Mouse (Mus musculus): ENCODE measurements around the gene Hdac2. TPM values are rescaled to one million over a fixed set of nuclear protein-coding genes. Genes with fewer than 3 reads are reported as not detected.

Hdac2 gene
- polyA plus RNA-seq, 1 experiment from 2014 or later = 91.2 TPM

DNA sequence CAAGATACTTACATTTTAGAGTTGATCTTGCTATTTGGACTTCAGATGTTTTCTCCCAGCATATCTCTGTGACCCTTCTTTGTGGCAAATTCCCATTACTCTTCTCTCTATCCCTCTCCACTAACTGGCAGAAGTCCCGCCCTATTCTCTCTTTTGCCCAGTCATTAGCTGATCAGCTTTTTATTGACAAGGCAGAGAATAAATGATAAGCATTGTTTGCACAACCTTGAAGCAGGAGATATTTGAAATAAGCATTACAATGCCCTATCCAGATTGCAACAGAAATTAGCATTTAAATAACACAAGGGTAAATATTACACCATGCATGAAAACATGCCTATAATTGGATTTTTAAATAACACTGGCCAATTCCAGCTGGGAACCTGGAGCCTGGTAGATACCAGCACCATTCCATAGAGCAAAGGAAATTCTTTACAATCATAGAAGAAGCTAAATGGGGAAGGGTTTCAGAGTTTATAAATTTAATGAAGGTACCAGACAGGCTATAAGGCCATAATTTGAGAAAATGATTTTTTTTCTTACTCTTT is 14.7 kb upstream of the Hdac2 start:
- no peak overlapping the region for H3K27ac ChIP-seq (ENCODE audit: low read length)
- H3K9ac ChIP-seq (replicated peaks; ENCODE audit: low read depth) = no peak overlapping the region
- H3K4me3 ChIP-seq (ENCODE audit: low read depth, low read length) = no peak overlapping the region
- H3K27me3 ChIP-seq (replicated peaks; ENCODE audit: insufficient read depth, low read length) = no peaks in the 10 kb centered on the region
- DNase-seq (ENCODE audit: low spot score) (no peak), ATAC-seq (no peak)
- H3K36me3 ChIP-seq (ENCODE audit: insufficient read depth, low read length) = no peaks in the 10 kb centered on the region
- WGBS = 80% methylated on average over 1 of the region's 1 CpGs
- no peak for TF ChIP-seq EP300 (IDR thresholded peaks at IDR 0.05)
- TF ChIP-seq CTCF (IDR thresholded peaks at IDR 0.05) = no peak
- no peak overlapping the region for H3K4me2 ChIP-seq (replicated peaks; ENCODE audit: low read depth, low read length)
- H3K9me3 ChIP-seq (ENCODE audit: low read length) = no peaks in the 10 kb centered on the region
- H3K4me1 ChIP-seq (ENCODE audit: insufficient read depth, low read depth, low read length) = no peaks in the 10 kb centered on the region

- no peak for DNase-seq (ENCODE audit: low spot score)
- Histone ChIP-seq H3K27me3 (replicated peaks; ENCODE audit: insufficient read depth, low read length) (no peaks in the 10 kb centered on the region), H3K4me1 (ENCODE audit: insufficient read depth, low read depth, low read length) (no peaks in the 10 kb centered on the region), H3K9ac (replicated peaks; ENCODE audit: low read depth) (no peak overlapping the region), H3K36me3 (ENCODE audit: insufficient read depth, low read length) (no peaks in the 10 kb centered on the region), H3K9me3 (ENCODE audit: low read length) (no peaks in the 10 kb centered on the region), H3K4me3 (ENCODE audit: low read depth, low read length) (no peak overlapping the region), H3K27ac (ENCODE audit: low read length) (no peak overlapping the region), H3K4me2 (replicated peaks; ENCODE audit: low read depth, low read length) (no peak overlapping the region)
- 45% methylated on average over 2 of the region's 2 CpGs for WGBS
- no peak for ATAC-seq
- no peak for TF ChIP-seq CTCF (IDR thresholded peaks at IDR 0.05)
- TF ChIP-seq EP300 (IDR thresholded peaks at IDR 0.05) = no peak
These were observed 9.9 kb upstream of the Hdac2 start for GRCm38 (mm10) chr10:36964406-36964805.

- peak overlapping the region; percentile 71 for H3K9ac ChIP-seq (replicated peaks; ENCODE audit: low read depth)
- H3K9me3 ChIP-seq (ENCODE audit: low read length) = no peaks in the 10 kb centered on the region
- ATAC-seq (peak; percentile 80), DNase-seq (ENCODE audit: low spot score) (peak; percentile 83)
- 0% methylated on average over 42 of the region's 63 CpGs for WGBS
- no peaks in the 10 kb centered on the region; the same call in 1 of the 2 replicates for H3K4me1 ChIP-seq (ENCODE audit: insufficient read depth, low read depth, low read length)
- peak overlapping the region; percentile 91 for H3K27ac ChIP-seq (ENCODE audit: low read length)
- H3K4me2 ChIP-seq (replicated peaks; ENCODE audit: low read depth, low read length) = peak overlapping the region; percentile 68
- TF ChIP-seq EP300 (IDR thresholded peaks at IDR 0.05) = no peak
- peak; percentile 8; the same call in 1 of the 2 replicates for TF ChIP-seq CTCF (IDR thresholded peaks at IDR 0.05)
- H3K36me3 ChIP-seq (ENCODE audit: insufficient read depth, low read length) = no peaks in the 10 kb centered on the region
- H3K4me3 ChIP-seq (ENCODE audit: low read depth, low read length) = peak overlapping the region; percentile 67
- no peaks in the 10 kb centered on the region for H3K27me3 ChIP-seq (replicated peaks; ENCODE audit: insufficient read depth, low read length)
These were observed 554 bp downstream of the Hdac2 start for GRCm38 (mm10) chr10:36974676-36975520.

DNA sequence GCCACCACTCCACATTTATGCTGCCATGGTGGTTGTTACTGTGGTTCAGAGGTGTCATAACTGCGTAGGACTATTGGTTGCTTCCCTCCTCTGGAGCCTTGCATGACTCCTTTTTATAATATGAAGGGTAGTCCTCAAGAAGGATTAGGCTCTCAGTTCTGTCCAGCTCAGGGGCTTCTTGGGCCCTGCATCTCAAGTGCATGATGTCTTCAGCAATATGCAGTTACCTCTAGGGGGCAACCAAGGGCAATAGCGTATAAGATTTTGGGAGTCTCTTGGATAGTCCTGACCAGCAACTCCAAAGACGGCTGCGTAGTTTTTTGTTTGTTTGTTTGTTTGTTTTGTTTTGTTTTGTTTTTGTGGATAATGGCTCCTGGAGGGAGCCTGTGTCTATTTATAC is 7.5 kb downstream of the Hdac2 start:
- TF ChIP-seq CTCF (IDR thresholded peaks at IDR 0.05) (no peak; the same call in 1 of the 2 replicates), EP300 (IDR thresholded peaks at IDR 0.05) (no peak)
- DNase-seq (ENCODE audit: low spot score) = no peak
- no peak overlapping the region for H3K9ac ChIP-seq (replicated peaks; ENCODE audit: low read depth)
- no peaks in the 10 kb centered on the region for H3K9me3 ChIP-seq (ENCODE audit: low read length)
- no peak overlapping the region for H3K4me2 ChIP-seq (replicated peaks; ENCODE audit: low read depth, low read length)
- no peak overlapping the region for H3K4me3 ChIP-seq (ENCODE audit: low read depth, low read length)
- 92% methylated on average over 4 of the region's 4 CpGs for WGBS
- H3K4me1 ChIP-seq (ENCODE audit: insufficient read depth, low read depth, low read length) = no peaks in the 10 kb centered on the region; the same call in 1 of the 2 replicates
- no peak for ATAC-seq
- H3K27me3 ChIP-seq (replicated peaks; ENCODE audit: insufficient read depth, low read length) = no peaks in the 10 kb centered on the region
- H3K27ac ChIP-seq (ENCODE audit: low read length) = no peak overlapping the region
- no peaks in the 10 kb centered on the region for H3K36me3 ChIP-seq (ENCODE audit: insufficient read depth, low read length)

- Histone ChIP-seq H3K27me3 (replicated peaks; ENCODE audit: insufficient read depth, low read length) (no peaks in the 10 kb centered on the region), H3K4me3 (ENCODE audit: low read depth, low read length) (no peak overlapping the region), H3K27ac (ENCODE audit: low read length) (no peak overlapping the region), H3K9me3 (ENCODE audit: low read length) (no peaks in the 10 kb centered on the region), H3K36me3 (ENCODE audit: insufficient read depth, low read length) (peaks cover 42% of the 10 kb centered on the region; the same call in 1 of the 2 replicates), H3K9ac (replicated peaks; ENCODE audit: low read depth) (no peak overlapping the region), H3K4me2 (replicated peaks; ENCODE audit: low read depth, low read length) (no peak overlapping the region), H3K4me1 (ENCODE audit: insufficient read depth, low read depth, low read length) (no peaks in the 10 kb centered on the region)
- ATAC-seq (no peak), DNase-seq (ENCODE audit: low spot score) (no peak)
- 94% methylated on average over 2 of the region's 2 CpGs for WGBS
- TF ChIP-seq CTCF (IDR thresholded peaks at IDR 0.05) (no peak), EP300 (IDR thresholded peaks at IDR 0.05) (no peak)
These were observed 17.8 kb downstream of the Hdac2 start for GRCm38 (mm10) chr10:36992149-36992548.

- TF ChIP-seq CTCF (IDR thresholded peaks at IDR 0.05) (no peak), EP300 (IDR thresholded peaks at IDR 0.05) (no peak)
- Histone ChIP-seq H3K4me2 (replicated peaks; ENCODE audit: low read depth, low read length) (no peak overlapping the region), H3K27ac (ENCODE audit: low read length) (no peak overlapping the region), H3K4me1 (ENCODE audit: insufficient read depth, low read depth, low read length) (no peaks in the 10 kb centered on the region), H3K27me3 (replicated peaks; ENCODE audit: insufficient read depth, low read length) (no peaks in the 10 kb centered on the region), H3K4me3 (ENCODE audit: low read depth, low read length) (no peak overlapping the region), H3K9me3 (ENCODE audit: low read length) (no peaks in the 10 kb centered on the region), H3K36me3 (ENCODE audit: insufficient read depth, low read length) (peaks cover 36% of the 10 kb centered on the region), H3K9ac (replicated peaks; ENCODE audit: low read depth) (no peak overlapping the region)
- ATAC-seq = no peak
- no peak for DNase-seq (ENCODE audit: low spot score)
- WGBS = 82% methylated on average over 2 of the region's 2 CpGs
These were observed 26.5 kb downstream of the Hdac2 start for GRCm38 (mm10) chr10:37000839-37001238.
